Mouse (Mus musculus): ENCODE data around the gene Gnat1.

DNA sequence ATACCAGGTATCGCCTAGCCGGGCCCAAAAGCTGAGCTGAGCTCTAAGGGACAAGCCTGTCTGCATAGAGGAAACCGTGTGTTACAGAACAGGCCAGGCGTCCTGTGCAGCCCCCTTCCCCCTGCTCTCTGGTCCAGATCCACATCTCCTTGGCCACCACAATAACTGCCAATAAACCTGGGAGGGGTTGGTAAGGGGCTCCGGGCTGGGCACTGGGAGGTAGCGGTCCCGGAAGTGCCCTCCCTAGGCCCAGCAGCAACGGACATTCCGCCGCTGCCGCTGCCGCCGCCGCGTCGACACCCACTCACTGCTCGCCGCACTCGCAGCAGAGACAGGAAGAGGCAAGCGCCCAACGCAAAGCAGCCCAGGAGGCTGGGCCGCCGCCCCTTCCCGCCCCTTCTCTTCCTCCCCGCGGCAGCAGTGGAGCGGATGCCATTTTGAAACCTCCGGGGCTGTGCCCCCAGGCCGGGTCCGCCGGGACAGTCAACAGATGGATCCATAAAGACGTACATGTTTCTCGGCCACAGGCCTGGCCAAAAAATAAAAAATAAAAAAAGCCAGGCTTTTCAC, 46.3 kb downstream of the Gnat1 start:
- TF ChIP-seq POLR2A (IDR thresholded peaks at IDR 0.05; ENCODE audit: borderline replicate concordance, extremely low read depth, low read depth, low read length) (peak; percentile 83; the same call in 1 of the 2 replicates), CTCF (IDR thresholded peaks at IDR 0.05; ENCODE audit: insufficient read depth, low read length) (no peak)
